Mouse (Mus musculus) ZHBTc4 (cell line): ENCODE data around the gene Gabrb3.
A peak's percentile ranks its signal among the peaks of the same experiment; 100 is the strongest.
"Not testable (repeated sequence)": the region's sequence is repeated elsewhere in the genome, so short reads cannot be mapped to it uniquely, and the experiment has no call there.

Experiments used
- DNase-seq: peaks from one replicate; pipeline ENCODE4 v3.0.0-alpha.2; 2011; ENCODE audit warnings: low read depth, low spot score

The Gabrb3 gene

DNA sequence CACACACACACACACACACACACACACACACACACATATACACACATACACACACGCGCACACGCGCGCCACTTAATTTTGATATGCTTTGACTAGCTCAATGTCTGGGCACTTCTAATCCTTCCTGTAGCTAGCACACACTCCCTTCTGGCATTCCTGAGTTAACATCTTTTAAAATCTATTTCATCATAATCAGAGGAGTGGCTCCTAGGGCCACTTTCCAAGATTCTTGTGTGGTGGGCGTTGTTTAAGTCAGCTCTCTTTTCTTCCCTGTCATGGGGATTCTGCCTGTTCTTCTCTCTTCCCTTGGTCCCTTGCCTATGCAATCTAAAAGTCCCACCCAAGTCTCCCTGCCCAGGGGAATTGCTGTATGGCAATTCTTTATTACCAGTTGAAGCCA lies 286.6 kb downstream of the Gabrb3 start:
- DNase-seq, result no peak

DNA sequence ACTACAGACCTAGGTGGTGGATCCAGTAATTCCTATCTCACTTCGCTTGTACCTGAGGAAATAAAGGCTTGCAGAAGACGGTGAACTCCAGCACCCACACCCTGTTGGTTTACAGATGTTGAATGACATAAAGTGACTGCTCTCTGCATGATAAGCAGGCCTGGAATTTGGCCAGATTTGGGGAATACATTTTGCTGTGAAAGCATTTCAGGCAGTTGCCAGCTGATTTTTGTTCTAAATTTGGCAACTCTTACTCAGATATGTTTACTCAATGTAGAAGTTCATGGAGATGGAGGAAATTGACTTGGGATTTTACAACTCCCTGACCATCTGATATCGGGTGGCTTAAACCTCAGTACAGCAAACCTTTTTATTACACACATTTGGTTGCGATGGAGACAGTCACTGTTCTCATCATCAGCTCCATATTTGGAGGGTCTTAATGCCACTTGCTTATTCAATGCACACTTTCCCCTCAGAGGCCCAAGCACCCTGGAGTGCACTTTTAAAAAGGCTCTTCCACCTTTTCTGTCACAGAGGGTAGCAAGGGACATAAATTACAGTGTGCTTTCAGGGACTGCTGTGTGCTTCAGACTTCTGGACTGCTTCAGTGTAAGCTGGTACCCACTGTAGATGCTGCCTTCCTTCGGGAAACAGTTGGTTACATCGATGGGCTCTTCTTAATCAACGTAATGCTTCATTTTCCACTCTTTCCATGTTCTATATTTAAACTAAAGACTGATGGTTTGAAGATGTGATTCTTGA lies 287.7 kb downstream of the Gabrb3 start:
- DNase-seq, result no peak

DNA sequence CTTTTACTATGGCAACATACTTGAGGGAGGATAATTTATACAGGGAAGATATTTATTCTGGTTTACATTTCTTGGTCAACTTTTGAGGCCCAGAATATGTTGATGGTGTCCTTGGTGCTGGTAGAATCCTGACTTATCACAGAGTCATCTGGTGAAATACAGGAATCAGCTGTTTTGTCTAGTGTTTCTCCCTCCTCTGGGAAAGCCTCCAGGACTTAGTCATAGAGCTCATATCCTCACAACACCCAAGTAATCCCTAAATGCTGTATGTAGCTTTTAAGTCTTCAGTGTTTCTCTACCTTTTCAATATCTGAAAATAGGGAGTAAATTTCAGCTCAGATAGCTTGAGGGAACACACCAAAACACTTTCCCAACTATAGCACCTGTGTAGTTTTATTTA lies 292.2 kb downstream of the Gabrb3 start:
- no peak for DNase-seq

DNA sequence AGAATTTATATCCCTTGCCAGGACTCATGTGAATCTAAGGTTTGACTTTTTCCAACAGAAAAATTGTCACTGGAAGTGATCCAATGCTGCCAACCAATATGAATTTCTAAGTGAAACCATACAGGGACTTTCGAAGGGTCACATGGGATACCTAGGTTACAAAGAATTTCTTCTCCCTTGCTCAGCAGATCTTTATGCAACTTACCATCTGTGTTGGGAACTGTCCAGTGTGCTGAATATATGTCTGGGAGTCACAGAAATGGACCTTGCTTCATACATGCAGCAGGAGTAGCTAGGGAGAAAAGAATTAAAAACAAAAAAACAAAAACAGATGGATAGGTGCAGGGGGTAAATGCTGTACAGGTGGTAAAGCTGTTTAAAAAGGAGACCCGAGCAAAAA lies 327.3 kb downstream of the Gabrb3 start:
- peak; percentile 30 for DNase-seq

DNA sequence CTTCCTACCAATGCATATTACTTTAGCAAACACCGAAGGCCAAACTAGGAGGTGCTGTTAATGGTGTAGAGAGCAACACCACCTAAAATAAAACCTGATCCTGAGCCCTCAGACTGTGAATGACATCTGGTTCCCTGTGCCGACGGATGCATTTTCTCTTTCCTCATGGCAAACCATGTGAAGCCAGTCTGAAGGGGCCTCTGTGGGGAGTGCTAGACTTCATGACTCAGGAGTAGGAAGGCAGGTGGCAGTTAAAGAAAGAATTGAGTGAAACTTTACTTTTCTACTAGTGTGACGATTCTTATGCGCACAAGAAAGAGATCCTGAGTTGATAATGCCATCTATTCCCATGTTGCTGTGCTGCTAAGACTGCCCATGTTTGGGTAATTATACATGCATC lies 341.0 kb downstream of the Gabrb3 start:
- DNase-seq, result no peak

DNA sequence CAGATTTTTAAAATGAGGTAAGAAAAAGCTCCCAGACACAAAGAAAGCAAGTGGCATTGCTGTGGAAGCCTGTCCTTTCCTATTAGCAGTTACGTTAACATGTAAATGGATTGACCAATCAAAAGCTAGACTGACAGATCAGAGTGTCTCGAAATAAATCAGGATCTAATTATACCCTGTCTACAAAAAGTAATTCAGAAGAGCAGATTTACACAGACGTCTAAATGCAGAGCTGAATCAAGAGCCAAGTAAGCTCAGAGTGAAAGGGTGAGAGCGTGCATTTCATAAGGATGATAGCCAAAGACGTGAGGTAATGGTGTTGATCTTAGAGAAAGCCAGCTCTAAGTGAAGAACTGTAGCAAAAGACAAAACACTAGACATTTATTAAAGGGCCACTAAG lies 359.3 kb downstream of the Gabrb3 start:
- no peak for DNase-seq

DNA sequence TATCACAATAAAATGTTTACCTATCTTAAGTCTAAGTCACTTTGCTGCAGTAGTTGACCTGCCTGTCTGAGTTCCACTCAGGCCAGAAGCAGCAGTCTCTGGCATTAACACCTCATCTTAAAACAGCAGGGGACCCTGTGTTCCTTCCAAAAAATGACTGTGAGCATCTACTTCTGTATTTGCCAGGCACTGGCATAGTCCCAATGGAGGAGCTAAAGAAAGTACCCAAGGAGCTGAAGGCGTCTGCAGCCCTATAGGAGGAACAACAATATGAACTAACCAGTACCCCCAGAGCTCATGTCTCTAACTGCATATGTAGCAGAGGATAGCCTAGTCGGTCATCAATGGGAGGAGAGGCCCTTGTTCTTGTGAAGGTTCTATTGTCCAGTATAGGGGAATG lies 366.6 kb downstream of the Gabrb3 start:
- not testable (repeated sequence) for DNase-seq

DNA sequence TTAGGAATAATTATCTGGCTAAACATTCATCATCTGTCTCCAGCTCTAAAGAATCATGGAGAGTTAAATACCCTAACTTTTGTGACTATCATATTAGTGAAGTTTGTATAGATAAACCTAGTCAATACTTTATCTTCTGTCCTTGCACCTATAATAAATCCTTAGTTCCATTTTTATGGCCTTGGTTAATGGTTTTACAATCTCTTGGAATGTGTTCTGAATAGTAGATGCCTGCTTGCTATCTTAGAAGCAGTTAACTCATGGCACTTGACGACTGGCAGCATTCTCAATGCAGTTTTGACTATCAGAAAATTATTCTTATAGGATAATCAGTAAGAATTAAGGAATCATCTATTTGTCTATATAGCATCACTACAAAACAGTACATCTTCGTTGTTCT lies 368.0 kb downstream of the Gabrb3 start:
- DNase-seq, result no peak

DNA sequence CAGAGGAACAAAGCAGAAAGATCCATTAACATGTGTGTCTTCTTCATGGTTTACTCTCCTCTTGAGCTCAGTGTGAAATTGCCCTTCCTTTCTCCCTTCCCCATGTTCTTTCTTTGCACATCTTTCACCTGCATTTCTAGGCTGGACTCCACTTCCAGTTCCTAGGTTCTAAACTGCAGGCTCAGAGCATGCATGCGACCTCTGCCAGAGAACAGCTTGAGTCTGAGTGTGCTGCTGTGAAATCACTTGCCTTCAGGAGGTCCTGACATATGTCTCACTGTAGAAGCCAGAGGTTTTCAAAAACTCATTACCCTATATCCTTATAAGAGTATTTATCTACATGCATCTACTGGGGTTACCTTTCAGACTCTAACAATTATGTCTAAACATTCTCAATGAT lies 383.8 kb downstream of the Gabrb3 start:
- DNase-seq, result no peak

DNA sequence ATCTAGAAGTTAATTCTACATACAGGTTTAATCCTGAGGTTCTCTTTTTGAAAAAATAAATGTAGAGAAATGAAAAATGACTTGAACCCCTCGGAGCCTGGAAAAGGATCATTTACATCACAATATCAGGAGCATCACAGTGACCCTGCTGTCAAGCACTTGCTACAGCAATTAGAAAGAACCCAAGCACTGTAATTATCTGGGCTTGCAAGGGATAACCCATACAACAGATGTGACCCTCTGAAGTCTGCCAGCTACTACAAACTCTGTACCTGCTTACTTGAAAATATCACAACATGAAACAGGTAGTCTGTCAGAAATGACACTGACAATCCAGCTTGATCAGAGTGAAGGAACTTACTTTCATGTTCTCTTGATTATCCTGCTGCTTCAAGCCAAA lies 394.2 kb downstream of the Gabrb3 start:
- no peak for DNase-seq

DNA sequence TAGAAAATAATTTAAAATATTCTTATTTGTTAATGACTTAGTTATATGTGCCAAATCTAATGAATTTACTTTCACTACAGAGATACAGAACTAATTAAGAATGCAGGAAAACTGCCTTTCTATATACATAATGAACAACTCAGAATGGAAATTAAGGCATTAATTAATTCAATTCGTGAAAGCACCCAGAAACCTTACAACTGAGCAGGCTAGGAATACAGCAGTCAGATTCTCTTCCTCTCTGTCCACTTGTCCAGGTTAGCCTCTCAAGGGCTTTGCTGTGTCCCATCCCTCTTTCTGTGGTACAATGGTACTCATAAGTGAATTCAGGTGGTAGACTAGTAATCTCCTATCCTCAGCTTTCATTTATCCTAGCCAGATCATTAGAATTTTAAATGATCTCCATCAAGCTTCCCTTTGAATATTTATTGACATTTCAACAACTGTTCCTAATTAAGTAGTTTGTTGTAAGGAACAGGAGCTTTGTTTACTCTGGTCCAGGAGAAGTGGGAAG lies 422.9 kb downstream of the Gabrb3 start:
- no peak for DNase-seq

DNA sequence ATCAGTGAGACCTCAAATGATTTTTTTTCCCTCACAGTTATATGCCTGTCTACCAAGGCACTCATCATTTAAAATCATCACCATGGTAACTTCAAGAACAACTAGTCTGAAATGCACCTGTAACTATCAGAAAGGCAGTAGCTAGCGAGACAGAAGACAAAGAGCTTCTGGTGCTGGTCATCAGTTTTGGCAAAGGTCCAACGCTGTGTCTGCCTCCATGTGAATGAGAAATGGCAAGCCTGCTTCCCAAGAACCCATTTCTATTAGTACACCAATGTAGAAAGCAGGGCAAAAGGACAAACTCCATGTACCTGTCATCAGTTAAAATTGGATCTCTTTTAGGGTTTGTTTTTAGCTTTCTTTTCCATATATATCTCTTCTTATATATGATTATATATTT lies 448.5 kb downstream of the Gabrb3 start:
- no peak for DNase-seq
